Mouse (Mus musculus) C2C12 (cell line): ENCODE results near the gene Adamts10.

Experiments used
- CEBPB ChIP-seq: IDR thresholded peaks from one replicate; pipeline ENCODE4 v1.6.1; 2011; ENCODE audit warnings: low read depth, mild to moderate bottlenecking, control low read depth, moderate library complexity
- CTCF ChIP-seq: IDR thresholded peaks from one replicate; pipeline ENCODE4 v1.5.1; 2011; ENCODE audit not compliant: control insufficient read depth, insufficient read depth, insufficient read length
- FOSL1 ChIP-seq: IDR thresholded peaks from one replicate; pipeline ENCODE4 v1.8.0; 2011; ENCODE audit warnings: mild to moderate bottlenecking, low read length; ENCODE audit not compliant: poor library complexity, insufficient read depth, severe bottlenecking
- MAX ChIP-seq: IDR thresholded peaks from one replicate; pipeline ENCODE4 v1.6.1; 2011; ENCODE audit warnings: mild to moderate bottlenecking, control low read depth
- MYOD1 ChIP-seq: IDR thresholded peaks from one replicate; pipeline ENCODE4 v1.6.1; 2011; ENCODE audit warnings: low read depth; ENCODE audit not compliant: control insufficient read depth, insufficient read length
- USF1 ChIP-seq: IDR thresholded peaks from one replicate; pipeline ENCODE4 v1.6.1; 2011; ENCODE audit warnings: low read depth, mild to moderate bottlenecking, control low read depth, moderate library complexity

GRCm38 (mm10) chr17:33597271-33597670 lies 73.3 kb downstream of the Adamts10 start:
- TF ChIP-seq CTCF (no peak), USF1 (no peak), CEBPB (no peak), MAX (no peak), MYOD1 (no peak), FOSL1 (no peak)
